Mouse (Mus musculus): ENCODE data around the gene Dnm3.

- TF ChIP-seq CTCF (IDR thresholded peaks at IDR 0.05; ENCODE audit: borderline replicate concordance, extremely low read depth, insufficient read depth, insufficient read length) (no peak), POLR2A (IDR thresholded peaks at IDR 0.05; ENCODE audit: borderline replicate concordance, extremely low read depth, insufficient read depth, insufficient read length, poor library complexity, severe bottlenecking) (no peak)
Observed at GRCm38 (mm10) chr1:162436672-162437071, 41.2 kb downstream of the Dnm3 start.
